Mouse (Mus musculus): ENCODE data around the gene Mgat1. TPM values are rescaled to one million over a fixed set of nuclear protein-coding genes. Genes with fewer than 3 reads are reported as not detected.

The Mgat1 gene
- polyA plus RNA-seq, 1 experiment from 2014 or later, result 59.0 TPM

GRCm38 (mm10) chr11:49237532-49237931 lies 6.5 kb upstream of the Mgat1 start:
- ATAC-seq, result no peak
- no peak overlapping the region for H3K27ac ChIP-seq (ENCODE audit: low read depth, low read length)
- peak overlapping the region; percentile 24 for H3K4me2 ChIP-seq (replicated peaks; ENCODE audit: low read depth)
- no peaks in the 10 kb centered on the region for H3K36me3 ChIP-seq (ENCODE audit: control insufficient read depth, insufficient read depth)
- 18% methylated on average over 2 of the region's 2 CpGs for WGBS
- no peak for TF ChIP-seq CTCF (IDR thresholded peaks at IDR 0.05; ENCODE audit: low read depth)
- no peaks in the 10 kb centered on the region for H3K4me1 ChIP-seq (replicated peaks; ENCODE audit: control insufficient read depth, insufficient read depth, low read length)
- H3K4me3 ChIP-seq (ENCODE audit: low read depth, low read length), result no peak overlapping the region
- H3K9me3 ChIP-seq (ENCODE audit: control insufficient read depth), result no peaks in the 10 kb centered on the region
- no peaks in the 10 kb centered on the region for H3K27me3 ChIP-seq (replicated peaks; ENCODE audit: control insufficient read depth, insufficient read depth, low read length)
- H3K9ac ChIP-seq (ENCODE audit: low read depth, low read length), result no peak overlapping the region

GRCm38 (mm10) chr11:49240310-49240709 lies 3.7 kb upstream of the Mgat1 start:
- Histone ChIP-seq H3K4me2 (replicated peaks; ENCODE audit: low read depth) (no peak overlapping the region), H3K9me3 (ENCODE audit: control insufficient read depth) (no peaks in the 10 kb centered on the region), H3K27me3 (replicated peaks; ENCODE audit: control insufficient read depth, insufficient read depth, low read length) (no peaks in the 10 kb centered on the region), H3K36me3 (ENCODE audit: control insufficient read depth, insufficient read depth) (no peaks in the 10 kb centered on the region), H3K27ac (ENCODE audit: low read depth, low read length) (no peak overlapping the region), H3K4me3 (ENCODE audit: low read depth, low read length) (no peak overlapping the region), H3K9ac (ENCODE audit: low read depth, low read length) (no peak overlapping the region), H3K4me1 (replicated peaks; ENCODE audit: control insufficient read depth, insufficient read depth, low read length) (peaks cover 8% of the 10 kb centered on the region; the same call in 1 of the 2 replicates)
- no peak for TF ChIP-seq CTCF (IDR thresholded peaks at IDR 0.05; ENCODE audit: low read depth)
- ATAC-seq, result no peak
- WGBS, result 35% methylated on average over 1 of the region's 1 CpGs

GRCm38 (mm10) chr11:49240874-49241273 lies 3.1 kb upstream of the Mgat1 start:
- Histone ChIP-seq H3K4me1 (replicated peaks; ENCODE audit: control insufficient read depth, insufficient read depth, low read length) (peaks cover 11% of the 10 kb centered on the region; the same call in 1 of the 2 replicates), H3K9me3 (ENCODE audit: control insufficient read depth) (no peaks in the 10 kb centered on the region), H3K9ac (ENCODE audit: low read depth, low read length) (no peak overlapping the region), H3K36me3 (ENCODE audit: control insufficient read depth, insufficient read depth) (no peaks in the 10 kb centered on the region), H3K4me2 (replicated peaks; ENCODE audit: low read depth) (no peak overlapping the region), H3K27ac (ENCODE audit: low read depth, low read length) (no peak overlapping the region), H3K27me3 (replicated peaks; ENCODE audit: control insufficient read depth, insufficient read depth, low read length) (no peaks in the 10 kb centered on the region), H3K4me3 (ENCODE audit: low read depth, low read length) (no peak overlapping the region)
- ATAC-seq, result no peak
- TF ChIP-seq CTCF (IDR thresholded peaks at IDR 0.05; ENCODE audit: low read depth), result peak; percentile 23
- 79% methylated on average over 4 of the region's 4 CpGs for WGBS

GRCm38 (mm10) chr11:49241471-49241870 lies 2.5 kb upstream of the Mgat1 start:
- no CpG with 5 or more reads among the region's 1 CpGs for WGBS
- H3K9ac ChIP-seq (ENCODE audit: low read depth, low read length), result no peak overlapping the region

GRCm38 (mm10) chr11:49242944-49243626 lies 906 bp upstream of the Mgat1 start:
- TF ChIP-seq CTCF (IDR thresholded peaks at IDR 0.05; ENCODE audit: low read depth), result no peak
- whole genome bisulfite sequencing, result 24% methylated on average over 11 of the region's 11 CpGs
- Histone ChIP-seq H3K36me3 (ENCODE audit: control insufficient read depth, insufficient read depth) (no peaks in the 10 kb centered on the region), H3K27ac (ENCODE audit: low read depth, low read length) (peak overlapping the region; percentile 94), H3K4me1 (replicated peaks; ENCODE audit: control insufficient read depth, insufficient read depth, low read length) (peaks cover 17% of the 10 kb centered on the region), H3K4me2 (replicated peaks; ENCODE audit: low read depth) (peak overlapping the region; percentile 72), H3K27me3 (replicated peaks; ENCODE audit: control insufficient read depth, insufficient read depth, low read length) (no peaks in the 10 kb centered on the region), H3K9ac (ENCODE audit: low read depth, low read length) (no peak overlapping the region), H3K9me3 (ENCODE audit: control insufficient read depth) (no peaks in the 10 kb centered on the region), H3K4me3 (ENCODE audit: low read depth, low read length) (peak overlapping the region; percentile 54)
- no peak for ATAC-seq

More at GRCm38 (mm10) chr11:49241471-49241870, 2.5 kb upstream of the Mgat1 start:
- Histone ChIP-seq H3K36me3 (ENCODE audit: control insufficient read depth, insufficient read depth) (no peaks in the 10 kb centered on the region), H3K9me3 (ENCODE audit: control insufficient read depth) (no peaks in the 10 kb centered on the region), H3K4me3 (ENCODE audit: low read depth, low read length) (no peak overlapping the region), H3K27ac (ENCODE audit: low read depth, low read length) (no peak overlapping the region), H3K4me2 (replicated peaks; ENCODE audit: low read depth) (no peak overlapping the region), H3K27me3 (replicated peaks; ENCODE audit: control insufficient read depth, insufficient read depth, low read length) (no peaks in the 10 kb centered on the region), H3K4me1 (replicated peaks; ENCODE audit: control insufficient read depth, insufficient read depth, low read length) (peaks cover 11% of the 10 kb centered on the region; the same call in 1 of the 2 replicates)
- ATAC-seq, result no peak
- no peak for TF ChIP-seq CTCF (IDR thresholded peaks at IDR 0.05; ENCODE audit: low read depth)

GRCm38 (mm10) chr11:49244595-49244930 lies 572 bp downstream of the Mgat1 start:
- no peak for TF ChIP-seq CTCF (IDR thresholded peaks at IDR 0.05; ENCODE audit: low read depth)
- no peak for ATAC-seq
- Histone ChIP-seq H3K36me3 (ENCODE audit: control insufficient read depth, insufficient read depth) (no peaks in the 10 kb centered on the region), H3K4me3 (ENCODE audit: low read depth, low read length) (peak overlapping the region; percentile 54), H3K4me1 (replicated peaks; ENCODE audit: control insufficient read depth, insufficient read depth, low read length) (peaks cover 30% of the 10 kb centered on the region), H3K9me3 (ENCODE audit: control insufficient read depth) (no peaks in the 10 kb centered on the region), H3K27ac (ENCODE audit: low read depth, low read length) (peak overlapping the region; percentile 94), H3K27me3 (replicated peaks; ENCODE audit: control insufficient read depth, insufficient read depth, low read length) (no peaks in the 10 kb centered on the region), H3K4me2 (replicated peaks; ENCODE audit: low read depth) (peak overlapping the region; percentile 72), H3K9ac (ENCODE audit: low read depth, low read length) (no peak overlapping the region)
- 1% methylated on average over 4 of the region's 4 CpGs for WGBS
